Mouse (Mus musculus) ovary, adult 18-20 months (tissue): ENCODE measurements around the gene Rpusd2.

Source experiments
- DNase-seq: peaks from one replicate; pipeline ENCODE4 v3.0.0; 2022; ENCODE audit warnings: low spot score, mixed read lengths

Rpusd2 gene

DNA sequence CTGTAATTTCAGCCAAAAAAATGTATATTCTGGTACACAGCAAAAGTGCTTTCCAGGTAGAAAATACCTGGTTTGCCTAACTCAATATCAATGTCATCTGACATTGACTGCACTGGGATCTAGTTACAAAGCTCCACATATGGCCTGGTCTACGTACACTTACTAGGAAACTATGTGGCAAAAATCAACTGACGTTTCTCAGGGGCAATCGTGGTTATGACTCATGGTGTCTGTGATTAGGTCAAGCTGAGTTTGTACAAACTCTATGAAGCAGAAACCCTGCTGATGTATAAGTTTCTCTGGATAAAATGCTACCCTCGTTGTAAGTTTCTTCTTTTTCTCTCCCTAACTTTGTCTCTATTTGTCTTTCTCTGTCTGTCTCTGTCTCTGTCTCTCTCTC, 2.4 kb upstream of the Rpusd2 start:
- DNase-seq = no peak

DNA sequence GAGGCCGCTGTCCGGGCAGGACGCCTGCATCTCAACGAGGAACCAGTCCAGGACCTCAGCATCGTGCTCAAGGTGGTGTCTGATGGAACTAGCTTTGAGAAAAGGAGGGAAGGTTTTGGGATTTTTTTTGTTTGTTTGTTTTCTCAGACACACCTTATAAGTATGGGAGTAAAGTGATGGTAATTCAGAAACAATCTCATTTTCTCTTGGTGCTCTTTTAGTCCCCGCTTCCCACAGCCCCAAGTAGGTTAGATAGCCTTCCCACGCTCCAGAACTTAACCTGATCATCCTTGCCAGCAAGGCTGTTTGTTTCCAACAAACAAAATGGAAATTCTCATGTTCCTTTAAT, 781 bp downstream of the Rpusd2 start:
- DNase-seq = no peak

DNA sequence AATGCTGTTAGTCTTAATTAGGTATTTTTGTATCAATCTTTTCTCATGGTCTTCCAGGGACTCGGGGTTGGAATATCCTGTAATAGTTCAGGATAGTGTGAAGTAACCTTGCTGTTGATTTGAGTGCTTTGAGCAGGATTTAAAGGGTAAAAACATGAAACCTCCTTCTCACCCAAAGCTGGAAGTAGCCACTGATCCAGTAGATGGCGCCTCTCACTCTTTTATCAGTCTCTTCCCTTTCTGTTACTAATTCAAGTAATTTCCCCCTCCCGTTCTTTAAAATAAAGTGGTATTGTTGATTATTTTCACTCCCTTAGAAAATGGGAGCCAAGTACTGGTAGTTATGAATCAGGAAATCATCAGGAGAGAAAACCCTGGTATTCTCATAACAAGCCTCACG, 6.3 kb downstream of the Rpusd2 start:
- no peak for DNase-seq

DNA sequence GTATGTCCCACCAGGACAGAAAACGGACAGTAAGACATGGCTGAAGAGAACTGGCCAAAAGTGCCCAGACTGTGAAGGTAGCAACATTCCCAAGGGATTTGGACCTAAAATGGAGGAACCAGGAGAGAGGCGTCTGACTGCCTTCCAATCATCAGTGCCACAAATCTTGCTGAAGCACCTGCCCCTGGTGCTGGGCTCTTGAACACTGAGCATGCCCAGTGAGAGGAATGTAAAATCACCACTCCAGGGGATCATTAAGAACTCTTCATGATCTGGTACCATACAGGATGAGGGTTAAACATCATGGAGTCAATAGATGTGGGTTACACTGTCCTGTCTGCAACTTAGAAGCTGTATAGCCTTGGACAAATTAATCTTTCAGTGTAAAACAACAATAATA, 10.6 kb downstream of the Rpusd2 start:
- no peak for DNase-seq

DNA sequence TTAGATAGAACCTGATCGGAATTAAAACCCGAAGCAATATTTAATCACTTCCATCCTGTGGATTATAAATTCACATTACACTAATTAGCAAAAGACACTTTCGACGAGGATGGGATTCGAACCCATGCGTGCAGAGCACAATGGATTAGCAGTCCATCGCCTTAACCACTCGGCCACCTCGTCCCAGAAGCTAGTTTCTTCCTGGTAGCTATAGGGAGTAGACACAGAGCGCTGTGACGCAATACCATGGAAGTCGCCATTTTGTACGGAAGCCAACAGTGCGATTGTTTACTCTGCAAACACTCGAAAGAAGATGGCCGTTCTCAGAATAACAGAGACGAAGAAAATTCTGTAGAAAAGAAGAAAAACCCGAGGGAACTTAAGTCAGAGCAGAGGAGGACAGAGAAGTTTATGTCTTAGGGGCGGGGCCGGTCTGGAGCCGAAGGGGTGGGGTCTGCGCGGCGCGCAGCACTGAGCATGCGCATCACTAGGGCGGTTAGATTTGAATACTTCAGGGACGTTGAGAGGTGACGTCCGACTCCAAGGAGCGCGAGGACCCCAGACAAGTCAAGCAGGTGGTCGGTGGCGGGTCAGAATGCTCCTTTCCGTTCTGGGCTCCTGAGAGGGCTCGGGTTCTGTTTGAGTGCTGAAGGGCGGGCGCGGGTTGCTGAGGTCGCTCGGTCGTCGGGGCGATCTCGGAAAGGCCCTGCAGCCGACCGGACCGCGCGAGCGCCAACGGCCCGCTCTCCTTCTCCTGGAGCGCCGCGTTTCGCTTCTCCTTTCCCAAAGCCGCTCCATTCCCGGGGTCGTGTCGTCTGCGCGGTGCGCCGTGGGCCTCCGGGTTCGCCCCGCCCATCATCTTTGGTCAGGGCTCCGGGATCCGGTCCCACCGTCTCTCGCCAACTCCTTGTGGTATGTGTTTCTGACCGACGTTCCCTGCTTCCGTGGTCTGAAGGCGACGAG, 12.3 kb downstream of the Rpusd2 start, which contains the start of gene Knl1:
TSS of gene Knl1 (plus strand) at position 471 of the 963 bp plus-strand sequence.
- peak; percentile 84 for DNase-seq

DNA sequence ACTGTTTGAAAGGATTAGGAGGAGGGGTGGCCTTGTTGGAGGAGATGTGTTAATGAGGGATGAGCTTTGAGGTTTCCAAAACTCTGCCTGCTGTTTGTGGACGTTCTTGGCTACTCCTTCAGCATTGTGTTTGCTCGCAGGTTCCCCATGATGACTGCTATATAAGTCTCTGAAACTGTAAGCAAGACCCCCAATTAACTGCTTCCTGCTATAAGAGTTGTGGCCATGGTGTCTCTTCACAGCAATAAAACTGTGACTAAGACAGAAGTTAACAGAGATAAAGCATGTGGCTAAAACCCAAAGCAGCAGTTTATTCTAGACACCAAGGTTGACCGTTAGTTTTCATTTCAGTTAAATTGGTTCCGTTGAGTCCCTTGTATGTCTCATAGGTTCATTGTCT, 13.3 kb downstream of the Rpusd2 start:
- no peak for DNase-seq

DNA sequence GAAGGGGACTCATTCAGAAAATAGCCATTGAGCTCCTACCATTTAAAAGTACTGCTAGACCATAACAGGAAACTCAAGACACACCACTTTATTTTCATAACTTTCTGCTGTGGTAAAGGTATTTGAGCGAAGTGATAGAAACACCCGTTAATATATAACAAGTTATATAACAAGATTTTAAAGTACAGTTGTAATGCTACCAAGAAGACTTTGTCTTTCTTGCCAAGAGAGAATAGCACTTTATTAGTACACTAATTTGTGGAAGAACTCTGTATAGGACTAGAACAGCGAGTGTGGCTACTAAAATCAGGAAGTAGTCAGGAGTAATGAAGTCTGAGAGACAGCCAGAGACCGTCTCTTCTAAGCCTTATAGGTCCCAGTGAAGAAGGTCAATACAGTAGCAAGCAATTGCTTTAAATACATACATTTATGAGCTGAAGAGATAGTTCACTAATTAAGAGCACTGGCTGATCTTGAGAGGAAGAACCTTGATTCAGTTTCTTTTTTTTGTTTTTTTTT, 15.6 kb downstream of the Rpusd2 start:
- no peak for DNase-seq

DNA sequence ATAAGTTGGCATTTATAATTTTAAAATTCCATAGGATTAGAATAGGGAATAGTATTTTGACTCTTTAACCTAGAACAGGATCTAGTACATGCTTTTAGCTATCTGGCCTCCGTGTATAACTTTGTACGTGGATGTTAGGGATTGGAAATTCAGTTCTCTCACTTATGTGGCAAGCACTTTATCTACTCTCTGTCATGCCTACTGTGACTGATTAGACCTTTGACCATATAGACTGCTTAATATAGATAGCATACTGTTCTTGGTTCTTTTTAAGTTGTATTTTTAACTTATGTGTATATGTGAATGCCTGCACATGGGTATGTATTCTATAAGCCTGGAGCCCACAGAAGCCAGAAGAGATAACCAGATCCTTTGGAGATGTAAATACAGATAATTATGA, 25.5 kb downstream of the Rpusd2 start:
- DNase-seq = no peak

DNA sequence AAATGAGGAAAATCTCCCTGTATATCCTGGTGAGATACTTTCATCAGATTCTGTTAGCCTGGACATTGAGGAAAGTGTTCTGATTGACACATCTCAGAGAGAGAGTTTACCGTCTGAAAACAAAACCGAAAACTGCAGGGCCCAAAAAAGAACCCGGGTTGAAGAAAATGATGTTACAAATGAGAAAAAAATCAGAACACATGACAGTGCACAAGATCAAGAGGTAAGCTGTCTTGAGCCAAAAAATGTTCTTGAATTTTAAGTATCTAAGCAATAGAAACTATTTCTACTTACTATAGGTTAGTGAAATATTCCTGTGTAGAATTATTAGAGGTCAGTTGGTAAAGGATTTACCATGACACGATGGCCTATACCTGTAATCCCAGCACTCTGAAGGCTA, 37.8 kb downstream of the Rpusd2 start:
- DNase-seq = no peak

DNA sequence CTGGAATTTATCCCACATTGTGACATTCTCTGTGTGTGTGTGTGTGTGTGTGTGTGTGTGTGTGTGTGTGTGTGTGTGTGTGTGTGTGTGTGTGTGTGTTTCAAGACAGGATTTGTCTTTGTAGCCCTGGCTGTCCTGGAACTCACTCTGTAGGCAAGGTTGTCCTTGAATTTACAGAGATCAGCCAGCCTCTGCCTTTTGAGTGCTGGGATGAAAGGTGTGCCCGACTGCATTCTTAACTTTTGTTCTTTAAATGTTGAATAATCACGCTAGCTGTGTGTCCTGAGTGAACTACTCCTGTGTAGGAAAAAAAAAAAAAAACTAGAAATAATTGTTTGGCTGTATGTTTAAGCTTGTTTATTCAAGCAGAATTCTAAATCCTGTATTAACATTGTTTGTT, 51.6 kb downstream of the Rpusd2 start:
- DNase-seq = no peak
